Mouse (Mus musculus) liver, embryonic 14.5 days (tissue): ENCODE data around the gene Ap3b1. TPM values are rescaled to one million over a fixed set of nuclear protein-coding genes. Genes with fewer than 3 reads are reported as not detected.

Source experiments
- ATAC-seq: fragments of 200-750 bp; cut with Nextera tagmentation; 2 replicates; pipeline ENCODE4 v1.8.0; 2017; ENCODE audit warnings: moderate number of reproducible peaks, mild to moderate bottlenecking, moderate library complexity; ENCODE audit not compliant: insufficient read depth
- DNase-seq, 3 experiments: peaks; one replicate each; pipeline ENCODE4 v3.0.0-alpha.2; 2012 to 2013; ENCODE audit warnings: low read depth in 3 of 3, low spot score in 3 of 3
- H3K27ac ChIP-seq: fragments of 300-500 bp; sonication (generic); 2 replicates; pipeline ENCODE4 v1.5.1; 2014; ENCODE audit warnings: moderate library complexity, mild to moderate bottlenecking, control low read depth, inconsistent platforms
- H3K27me3 ChIP-seq: fragments of 300-500 bp; sonication (generic); 2 replicates; pipeline ENCODE4 v1.6.1; 2014; ENCODE audit warnings: mild to moderate bottlenecking, low read length, moderate library complexity; ENCODE audit not compliant: control insufficient read depth, insufficient read depth
- H3K36me3 ChIP-seq: fragments of 300-500 bp; sonication (generic); replicated peaks from 2 replicates; pipeline ENCODE4 v1.6.1; 2014; ENCODE audit warnings: low read depth; ENCODE audit not compliant: control insufficient read depth, insufficient read depth
- H3K4me1 ChIP-seq, 2 experiments: fragments of 200-500 bp in 1 of 2; fragments of 300-500 bp in 1 of 2; sonication (generic) in 1 of 2; replicated peaks; 2 replicates each; pipeline ENCODE4 v1.6.1; 2012 to 2014; ENCODE audit warnings: antibody characterized with exemption in 1 of 2, inconsistent platforms in 1 of 2, low read length in 1 of 2; ENCODE audit not compliant: control insufficient read depth in 2 of 2, insufficient read depth in 2 of 2
- H3K4me2 ChIP-seq: fragments of 300-500 bp; sonication (generic); 2 replicates; pipeline ENCODE4 v1.6.1; 2014; ENCODE audit warnings: low read depth, mild to moderate bottlenecking, control low read depth, moderate library complexity
- H3K4me3 ChIP-seq, 2 experiments: fragments of 200-500 bp in 1 of 2; fragments of 300-500 bp in 1 of 2; sonication (generic) in 1 of 2; 2 replicates each; pipeline ENCODE4 v1.5.1; 2012 to 2014; ENCODE audit warnings: low read depth in 2 of 2, low read length in 2 of 2, mild to moderate bottlenecking in 2 of 2, control low read depth in 1 of 2, inconsistent platforms in 1 of 2, moderate library complexity in 1 of 2; ENCODE audit not compliant: insufficient read depth in 1 of 2
- H3K9ac ChIP-seq: fragments of 300-500 bp; sonication (generic); replicated peaks from 2 replicates; pipeline ENCODE4 v1.6.1; 2014; ENCODE audit warnings: mild to moderate bottlenecking, control low read depth, moderate library complexity
- H3K9me3 ChIP-seq: fragments of 300-500 bp; sonication (generic); 2 replicates; pipeline ENCODE4 v1.6.1; 2016; ENCODE audit warnings: low read length, mixed read lengths; ENCODE audit not compliant: control insufficient read depth
- CTCF ChIP-seq: IDR thresholded peaks from 2 replicates; pipeline ENCODE4 v1.5.1; 2016; ENCODE audit warnings: antibody characterized with exemption, low read depth, control low read depth
- EP300 ChIP-seq: IDR thresholded peaks from 2 replicates; pipeline ENCODE4 v1.6.1; 2016; ENCODE audit warnings: antibody characterized with exemption, low read depth
- WGBS: fragments of 180-500 bp; shearing (Covaris S2); extraction: QIAGEN DNeasy Blood & Tissue Kit; methylation state at CpG from one replicate; pipeline ENCODE4 v1.1.7; 2014; ENCODE audit not compliant: insufficient replicate concordance; 5-methylcytosine and 5-hydroxymethylcytosine counted together
- polyA plus RNA-seq, 2 experiments: library from polyadenylated mRNA; depleted of rRNA in 1 of 2; stranded (reverse) in 1 of 2; unstranded in 1 of 2; fragments of >200 nt; fragmentation: Nextera tagmentation in 1 of 2; extraction: Ambion mirVana in 1 of 2; gene quantifications; 2 replicates each; pipeline versions ENCODE4 v1.2.1 to v1.2.3; 2012 to 2014

The Ap3b1 gene
- polyA plus RNA-seq, 2 experiments, result 16.1 to 16.8 TPM

- no peak overlapping the region for H3K27ac ChIP-seq
- H3K9me3 ChIP-seq, result no peaks in the 10 kb centered on the region
- ATAC-seq (no peak), DNase-seq (no peak)
- no peaks in the 10 kb centered on the region for H3K4me1 ChIP-seq
- 72% methylated on average over 8 of the region's 8 CpGs for WGBS
- H3K9ac ChIP-seq, result no peak overlapping the region
- no peak for TF ChIP-seq CTCF
- TF ChIP-seq EP300, result no peak
- no peaks in the 10 kb centered on the region; the same call in 1 of the 2 replicates for H3K36me3 ChIP-seq
- no peaks in the 10 kb centered on the region for H3K27me3 ChIP-seq
- no peak overlapping the region for H3K4me2 ChIP-seq
- no peak overlapping the region for H3K4me3 ChIP-seq
Measured at GRCm38 (mm10) chr13:94395763-94396162, 37.0 kb downstream of the Ap3b1 start.

GRCm38 (mm10) chr13:94396392-94396920 is 37.7 kb downstream of the Ap3b1 start:
- no peaks in the 10 kb centered on the region for H3K27me3 ChIP-seq
- no peaks in the 10 kb centered on the region; the same call in 1 of the 2 replicates for H3K36me3 ChIP-seq
- no peak for ATAC-seq
- no peaks in the 10 kb centered on the region for H3K4me1 ChIP-seq
- H3K9ac ChIP-seq, result no peak overlapping the region
- TF ChIP-seq EP300 (no peak), CTCF (no peak)
- H3K27ac ChIP-seq, result no peak overlapping the region
- WGBS, result 83% methylated on average over 10 of the region's 10 CpGs
- no peak overlapping the region for H3K4me2 ChIP-seq
- H3K9me3 ChIP-seq, result no peaks in the 10 kb centered on the region
- H3K4me3 ChIP-seq, result no peak overlapping the region
- DNase-seq, result no peak

GRCm38 (mm10) chr13:94398568-94399374 is 40.0 kb downstream of the Ap3b1 start:
- no peak overlapping the region for H3K4me3 ChIP-seq
- H3K27me3 ChIP-seq, result no peaks in the 10 kb centered on the region
- H3K9ac ChIP-seq, result no peak overlapping the region
- H3K27ac ChIP-seq, result no peak overlapping the region
- ATAC-seq (no peak), DNase-seq (no peak)
- no peaks in the 10 kb centered on the region for H3K4me1 ChIP-seq
- no peaks in the 10 kb centered on the region for H3K9me3 ChIP-seq
- H3K36me3 ChIP-seq, result no peaks in the 10 kb centered on the region; the same call in 1 of the 2 replicates
- no peak overlapping the region for H3K4me2 ChIP-seq
- WGBS, result 80% methylated on average over 12 of the region's 12 CpGs
- no peak for TF ChIP-seq CTCF
- TF ChIP-seq EP300, result no peak

- WGBS, result 58% methylated on average over 8 of the region's 8 CpGs
- no peaks in the 10 kb centered on the region; the same call in 1 of the 2 replicates for H3K36me3 ChIP-seq
Measured at GRCm38 (mm10) chr13:94400465-94400864, 41.7 kb downstream of the Ap3b1 start.

GRCm38 (mm10) chr13:94423600-94423999 is 64.8 kb downstream of the Ap3b1 start:
- 70% methylated on average over 5 of the region's 5 CpGs for WGBS
- no peak for ATAC-seq

More at GRCm38 (mm10) chr13:94400465-94400864, 41.7 kb downstream of the Ap3b1 start:
- Histone ChIP-seq H3K4me3 (no peak overlapping the region), H3K4me1 (no peaks in the 10 kb centered on the region), H3K9ac (no peak overlapping the region), H3K27ac (no peak overlapping the region), H3K9me3 (no peaks in the 10 kb centered on the region), H3K27me3 (no peaks in the 10 kb centered on the region), H3K4me2 (no peak overlapping the region)
- TF ChIP-seq CTCF (no peak), EP300 (no peak)
- DNase-seq (no peak), ATAC-seq (no peak)

More at GRCm38 (mm10) chr13:94423600-94423999, 64.8 kb downstream of the Ap3b1 start:
- H3K4me2 ChIP-seq, result no peak overlapping the region
- TF ChIP-seq CTCF (no peak), EP300 (no peak)
- no peak for DNase-seq
- no peaks in the 10 kb centered on the region for H3K9me3 ChIP-seq
- H3K4me3 ChIP-seq, result no peak overlapping the region
- H3K27ac ChIP-seq, result no peak overlapping the region
- no peaks in the 10 kb centered on the region for H3K4me1 ChIP-seq
- no peak overlapping the region for H3K9ac ChIP-seq
- no peaks in the 10 kb centered on the region for H3K27me3 ChIP-seq
- H3K36me3 ChIP-seq, result no peaks in the 10 kb centered on the region
